Mouse (Mus musculus) CH12.LX (cell line): Measurements from ENCODE around the gene Fry.

Source experiments
- CTCF ChIP-seq, 2 experiments: IDR thresholded peaks in 1 of 2; conservative IDR thresholded peaks in 1 of 2; 2 replicates each; pipeline ENCODE4 v1.5.1; 2011 to 2012; ENCODE audit warnings: low read depth in 2 of 2, low read length in 2 of 2, improper control_type of control experiment in 1 of 2, inconsistent platforms in 1 of 2, mild to moderate bottlenecking in 1 of 2, moderate library complexity in 1 of 2
- MYC ChIP-seq: IDR thresholded peaks from 2 replicates; pipeline ENCODE4 v1.6.1; 2011; ENCODE audit warnings: low read depth, mild to moderate bottlenecking, improper control_type of control experiment, low read length
- RCOR1 ChIP-seq: conservative IDR thresholded peaks from 2 replicates; pipeline ENCODE4 v1.6.1; 2012; ENCODE audit warnings: low read depth, mild to moderate bottlenecking, inconsistent platforms, low read length, improper control_type of control experiment
- TBP ChIP-seq: conservative IDR thresholded peaks from 2 replicates; pipeline ENCODE4 v1.6.1; 2011; ENCODE audit warnings: low read depth, low read length, improper control_type of control experiment
- ZMIZ1 ChIP-seq: IDR thresholded peaks from 2 replicates; pipeline ENCODE4 v1.6.1; 2012; ENCODE audit warnings: low read depth, mild to moderate bottlenecking, inconsistent platforms, low read length, improper control_type of control experiment
- ZNF384 ChIP-seq: IDR thresholded peaks from 2 replicates; pipeline ENCODE4 v1.6.1; 2012; ENCODE audit warnings: low read depth, low read length, improper control_type of control experiment, inconsistent platforms

DNA sequence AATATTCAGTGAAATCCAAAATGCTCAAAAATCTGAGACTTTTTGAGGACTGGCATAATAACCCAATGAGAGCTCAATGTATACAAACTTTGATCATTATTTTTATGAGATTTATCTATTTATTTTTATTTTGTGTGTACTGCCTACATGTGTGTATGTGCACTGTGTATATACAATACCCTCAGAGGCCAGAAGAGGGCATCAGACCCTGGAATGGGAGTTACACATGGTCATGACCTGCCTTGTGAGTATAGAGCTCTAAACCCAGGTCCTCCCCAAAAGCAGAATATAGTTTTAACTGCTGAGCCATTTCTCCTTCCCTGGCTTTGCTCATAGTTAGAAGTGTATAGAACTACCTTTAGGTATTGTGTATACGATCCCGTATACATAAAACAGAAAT, 298.8 kb downstream of the Fry start:
- TF ChIP-seq CTCF (conservative IDR thresholded peaks at IDR 0.05 in 1 of 2, IDR thresholded peaks at IDR 0.05 in 1 of 2; ENCODE audit: low read depth in 2 of 2, low read length in 2 of 2): no peak
- no peak for TF ChIP-seq MYC
- no peak for TF ChIP-seq ZMIZ1
- TF ChIP-seq ZNF384: no peak
- TF ChIP-seq RCOR1: no peak
- no peak for TF ChIP-seq TBP
